Mouse (Mus musculus) megakaryocyte-erythroid progenitor cell, adult 5-6 weeks (primary cell): ENCODE measurements at regions not wholly inside any gene's neighbourhood (a gene's known extent, or its start where the extent isn't known, plus 50 kb on each side); places are given as distances from the start of the nearest gene placed in this dataset.
A peak's percentile ranks its signal among the peaks of the same experiment; 100 is the strongest.
"Not testable (repeated sequence)": the region's sequence is repeated elsewhere in the genome, so short reads cannot be mapped to it uniquely, and the experiment has no call there.

ENCODE experiments used
- ATAC-seq: replicated peaks from 2 replicates; pipeline ENCODE4 v1.8.0; 2016; ENCODE audit warnings: mild to moderate bottlenecking, inconsistent platforms; ENCODE audit not compliant: severe bottlenecking, poor library complexity, low FRiP score, low TSS enrichment

- no peak for ATAC-seq
These were observed 68.5 kb upstream of the Gadl1 start for GRCm38 (mm10) chr9:115840791-115841190.

DNA sequence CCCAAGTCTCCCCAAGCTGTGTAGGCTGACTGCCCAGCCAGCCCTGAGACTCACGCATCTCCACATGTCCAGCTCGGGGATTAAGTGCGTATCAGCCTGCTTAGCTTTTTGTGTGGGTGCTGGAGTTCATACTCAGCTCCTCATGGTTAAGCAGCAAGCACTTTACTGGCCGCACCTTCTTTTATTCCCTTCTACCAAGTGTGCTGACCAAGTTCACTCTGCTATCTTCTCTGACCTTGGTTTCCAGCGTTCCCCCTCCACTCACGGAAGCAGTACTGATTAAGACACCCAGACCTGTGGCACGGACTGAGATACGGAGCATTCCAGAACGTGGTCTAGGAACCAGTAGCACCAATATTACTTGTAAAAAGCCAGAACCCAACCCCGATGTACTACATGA is 67.6 kb upstream of the Gadl1 start:
- ATAC-seq: no peak

DNA sequence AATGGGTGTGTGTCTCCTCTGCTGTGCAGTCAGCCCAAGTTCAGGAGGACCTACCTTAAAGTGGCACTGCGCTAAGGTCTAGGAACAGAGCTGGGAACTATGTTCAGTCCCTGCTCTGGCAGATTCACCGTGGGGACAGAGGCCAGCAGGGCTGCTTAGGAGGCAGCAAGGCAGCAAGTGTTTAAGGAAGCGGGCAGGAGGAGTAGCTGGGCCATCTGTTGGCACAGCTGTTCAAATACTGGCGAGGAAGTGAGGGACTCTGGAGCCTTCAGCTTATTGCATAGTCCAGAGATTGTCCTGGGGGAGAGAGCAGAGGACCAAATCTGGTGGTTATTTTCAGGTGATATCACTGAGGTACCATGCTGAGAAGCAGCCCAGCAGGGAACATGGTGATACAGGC is 64.9 kb upstream of the Gadl1 start:
- no peak for ATAC-seq

- ATAC-seq: no peak
These were observed 64.2 kb upstream of the Gadl1 start for GRCm38 (mm10) chr9:115845091-115845490.

DNA sequence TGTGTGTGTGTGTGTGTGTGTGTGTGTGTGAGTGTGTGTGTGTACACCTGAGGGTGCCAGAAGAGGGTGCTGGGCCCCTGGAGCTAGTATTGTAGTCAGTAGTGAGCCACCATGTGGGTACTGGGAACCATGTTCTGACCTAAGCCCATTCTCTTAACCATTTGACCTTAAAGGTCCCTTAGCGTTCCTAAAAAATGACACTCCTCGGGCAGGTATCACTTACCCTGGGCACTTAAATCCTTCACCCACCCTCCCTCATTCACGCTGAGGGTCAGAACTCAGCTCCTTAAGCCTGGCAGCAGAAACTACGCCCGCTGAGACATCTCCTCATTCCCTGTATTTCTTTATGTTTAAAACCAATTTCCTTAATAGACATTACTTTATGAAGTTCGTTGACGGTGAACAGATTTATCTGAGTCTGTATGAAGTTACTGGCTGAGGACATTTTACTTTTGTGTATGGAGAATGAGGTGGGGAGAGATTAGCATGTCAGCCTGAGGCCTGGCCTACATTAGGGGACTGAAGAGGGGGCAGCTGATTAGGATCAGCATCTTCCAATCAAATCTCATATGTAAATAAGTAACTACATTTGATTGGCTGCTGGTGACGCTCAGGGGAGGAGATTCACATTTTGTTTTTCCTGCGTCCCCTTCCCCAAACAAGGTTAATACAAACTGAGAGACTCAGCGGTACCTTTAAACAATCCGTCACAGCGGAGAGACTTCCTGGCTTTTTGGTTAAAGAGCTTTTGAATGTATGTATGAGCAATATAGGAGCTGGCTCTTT is 61.8 kb upstream of the Gadl1 start:
- ATAC-seq: no peak

- ATAC-seq: not testable (repeated sequence)
These were observed 55.9 kb upstream of the Gadl1 start for GRCm38 (mm10) chr9:115853210-115853842.

GRCm38 (mm10) chr9:115857301-115857700 is 52.0 kb upstream of the Gadl1 start:
- ATAC-seq: no peak

GRCm38 (mm10) chr9:115858848-115859247 is 50.4 kb upstream of the Gadl1 start:
- peak; percentile 62 for ATAC-seq
